ENCODE assay signal across 8 mouse cellular contexts in genomic region chr9:63880487-63881260, GRCm38 (mm10).
A peak's percentile ranks its signal among the peaks of the same experiment; 100 is the strongest.
DNase-seq lines count a peak whose midpoint lies in the region; ATAC-seq lines count a peak whose summit lies in the region.

No protein-coding gene starts in this region.

- H3K4me3 ChIP-seq in heart, embryonic 16.5 days (ENCODE audit: low read length): no peak overlapping the region
- H3K4me3 ChIP-seq in embryonic facial prominence, embryonic 10.5 days: peak overlapping the region; percentile 44
- peak overlapping the region; percentile 3; the same call in 1 of the 2 replicates for H3K4me3 ChIP-seq in hindbrain, embryonic 13.5 days
- peak overlapping the region; percentile 45 for H3K4me3 ChIP-seq in midbrain, embryonic 10.5 days

- no peaks in the 10 kb centered on the region for H3K9me3 ChIP-seq in heart, embryonic 16.5 days (replicated peaks; ENCODE audit: control insufficient read depth, low read length)
- H3K9me3 ChIP-seq in embryonic facial prominence, embryonic 10.5 days: no peaks in the 10 kb centered on the region
- 0 out of 2 replicates have a peak, but pooled peaks cover 2% of the 10 kb centered on the region for H3K9me3 ChIP-seq in hindbrain, embryonic 13.5 days
- no peaks in the 10 kb centered on the region for H3K9me3 ChIP-seq in midbrain, embryonic 10.5 days (replicated peaks)

- H3K36me3 ChIP-seq in heart, embryonic 16.5 days (ENCODE audit: control insufficient read depth, insufficient read depth): no peaks in the 10 kb centered on the region
- H3K36me3 ChIP-seq in embryonic facial prominence, embryonic 10.5 days (replicated peaks): no peaks in the 10 kb centered on the region
- no peaks in the 10 kb centered on the region for H3K36me3 ChIP-seq in hindbrain, embryonic 13.5 days
- no peaks in the 10 kb centered on the region for H3K36me3 ChIP-seq in midbrain, embryonic 10.5 days

- no peak overlapping the region for H3K27ac ChIP-seq in heart, embryonic 16.5 days (ENCODE audit: low read length)
- H3K27ac ChIP-seq in embryonic facial prominence, embryonic 10.5 days (replicated peaks): no peak overlapping the region; the same call in 1 of the 2 replicates
- H3K27ac ChIP-seq in hindbrain, embryonic 13.5 days: peak overlapping the region; percentile 86
- H3K27ac ChIP-seq in midbrain, embryonic 10.5 days (replicated peaks): peak overlapping the region; percentile 72

- intact Hi-C loops in heart, postnatal 10 days (cut with DNase I): no loop called here

- no peak overlapping the region for H3K9ac ChIP-seq in heart, embryonic 16.5 days (ENCODE audit: low read length)
- 0 out of 2 replicates have a peak overlapping the region, but pooled peaks have one; percentile 19 for H3K9ac ChIP-seq in hindbrain, embryonic 13.5 days

- ATAC-seq in heart, embryonic 16.5 days (replicated peaks; ENCODE audit: extremely low read depth, insufficient read depth, low FRiP score): no peak
- ATAC-seq in hindbrain, embryonic 13.5 days (ENCODE audit: low FRiP score): peak; percentile 49
- ATAC-seq in CD4-positive, CD25-positive, alpha-beta regulatory T cell, adult 4 months: no peak

- no peak for DNase-seq in heart, postnatal 10 days
- DNase-seq in embryonic facial prominence, embryonic 10.5 days (ENCODE audit: low spot score): no peak
- DNase-seq in midbrain, embryonic 10.5 days (ENCODE audit: low spot score): no peak
- DNase-seq in testis, postnatal 14 days (ENCODE audit: low spot score): no peak
- DNase-seq in adrenal gland, adult 18-20 months (ENCODE audit: low spot score in 2 of 2): no peak

- 36% methylated on average over 26 of the region's 26 CpGs for WGBS in heart, embryonic 16.5 days
- 29% methylated on average over 26 of the region's 26 CpGs for WGBS in embryonic facial prominence, embryonic 10.5 days
- 8% methylated on average over 26 of the region's 26 CpGs for WGBS in hindbrain, embryonic 13.5 days
- 32% methylated on average over 26 of the region's 26 CpGs for WGBS in midbrain, embryonic 10.5 days

- no peaks in the 10 kb centered on the region for H3K27me3 ChIP-seq in heart, embryonic 16.5 days (ENCODE audit: control insufficient read depth, insufficient read depth, low read length)
- H3K27me3 ChIP-seq in embryonic facial prominence, embryonic 10.5 days (replicated peaks; ENCODE audit: low read depth, poor library complexity, severe bottlenecking): peaks cover 29% of the 10 kb centered on the region
- peaks cover 37% of the 10 kb centered on the region for H3K27me3 ChIP-seq in hindbrain, embryonic 13.5 days
- H3K27me3 ChIP-seq in midbrain, embryonic 10.5 days (ENCODE audit: low read depth, poor library complexity, severe bottlenecking): peaks cover 9% of the 10 kb centered on the region; the same call in 1 of the 2 replicates

- H3K4me2 ChIP-seq in heart, embryonic 16.5 days (ENCODE audit: low read depth, low read length): peak overlapping the region; percentile 50
- peak overlapping the region; percentile 49 for H3K4me2 ChIP-seq in hindbrain, embryonic 13.5 days

- H3K4me1 ChIP-seq in heart, embryonic 16.5 days (ENCODE audit: control insufficient read depth, insufficient read depth, low read length): peaks cover 36% of the 10 kb centered on the region
- H3K4me1 ChIP-seq in embryonic facial prominence, embryonic 10.5 days: peaks cover 42% of the 10 kb centered on the region
- peaks cover 70% of the 10 kb centered on the region for H3K4me1 ChIP-seq in hindbrain, embryonic 13.5 days (replicated peaks)
- H3K4me1 ChIP-seq in midbrain, embryonic 10.5 days: peaks cover 42% of the 10 kb centered on the region

Comparison
In these comparisons a context has a peak if more than half of its experiments do, and no peak if none do; other contexts are left out.
1. H3K27ac ChIP-seq: peak in hindbrain, embryonic 13.5 days (single experiment) and midbrain, embryonic 10.5 days (single experiment); none in heart, embryonic 16.5 days (single experiment) and embryonic facial prominence, embryonic 10.5 days (single experiment).